Mouse (Mus musculus) gastrocnemius, postnatal 4 days (tissue): ENCODE measurements around the gene Kif14. TPM values are rescaled to one million over a fixed set of nuclear protein-coding genes. Genes with fewer than 3 reads are reported as not detected.
"Not testable (repeated sequence)": the region's sequence is repeated elsewhere in the genome, so short reads cannot be mapped to it uniquely, and the experiment has no call there.

Experiments
- DNase-seq, 2 experiments: peaks; one replicate each; pipeline ENCODE4 v3.0.0; 2021 to 2022; ENCODE audit warnings: low spot score in 2 of 2, mixed read lengths in 2 of 2
- total RNA-seq, 2 experiments: library from RNA; stranded (reverse); gene quantifications; 2 replicates each; pipeline ENCODE4 v1.2.3; 2021

The Kif14 gene
- total RNA-seq, 2 experiments from 2014 or later: 4.2 to 5.4 TPM

GRCm38 (mm10) chr1:136470471-136470870 lies 4.3 kb downstream of the Kif14 start:
- no peak for DNase-seq

GRCm38 (mm10) chr1:136491681-136492080 lies 25.5 kb downstream of the Kif14 start:
- DNase-seq: no peak

GRCm38 (mm10) chr1:136492232-136492631 lies 26.1 kb downstream of the Kif14 start:
- no peak for DNase-seq

- no peak for DNase-seq
These were observed 33.2 kb downstream of the Kif14 start for GRCm38 (mm10) chr1:136499317-136499716.

- no peak for DNase-seq
These were observed 36.8 kb downstream of the Kif14 start for GRCm38 (mm10) chr1:136502936-136503335.

- not testable (repeated sequence) for DNase-seq
These were observed 40.1 kb downstream of the Kif14 start for GRCm38 (mm10) chr1:136506255-136506654.

- DNase-seq: no peak
These were observed 46.2 kb downstream of the Kif14 start for GRCm38 (mm10) chr1:136512317-136512716.

- DNase-seq: no peak
These were observed 47.0 kb downstream of the Kif14 start for GRCm38 (mm10) chr1:136513181-136513580.

- no peak for DNase-seq
These were observed 52.7 kb downstream of the Kif14 start for GRCm38 (mm10) chr1:136518699-136519356.

GRCm38 (mm10) chr1:136521363-136521937 lies 55.3 kb downstream of the Kif14 start:
- DNase-seq: peak in 1 of 2 experiments; percentile 22

- DNase-seq: peak in 1 of 2 experiments; percentile 71
These were observed 58.8 kb downstream of the Kif14 start for GRCm38 (mm10) chr1:136524917-136525316.

- DNase-seq: no peak
These were observed 59.7 kb downstream of the Kif14 start for GRCm38 (mm10) chr1:136525818-136526217.

- no peak for DNase-seq
These were observed 61.0 kb downstream of the Kif14 start for GRCm38 (mm10) chr1:136527163-136527562.

GRCm38 (mm10) chr1:136532556-136532955 lies 66.4 kb downstream of the Kif14 start:
- DNase-seq: no peak

GRCm38 (mm10) chr1:136536947-136537346 lies 70.8 kb downstream of the Kif14 start:
- DNase-seq: no peak

GRCm38 (mm10) chr1:136538247-136538646 lies 72.1 kb downstream of the Kif14 start:
- DNase-seq: no peak

GRCm38 (mm10) chr1:136540407-136540895 lies 74.3 kb downstream of the Kif14 start:
- no peak for DNase-seq

- no peak for DNase-seq
These were observed 75.7 kb downstream of the Kif14 start for GRCm38 (mm10) chr1:136541618-136542376.

GRCm38 (mm10) chr1:136543920-136544319 lies 77.8 kb downstream of the Kif14 start:
- DNase-seq: no peak

- DNase-seq: no peak
These were observed 80.9 kb downstream of the Kif14 start for GRCm38 (mm10) chr1:136547068-136547467.

- DNase-seq: no peak
These were observed 84.1 kb downstream of the Kif14 start for GRCm38 (mm10) chr1:136550285-136550684.
